Mouse (Mus musculus): Measurements from ENCODE around the gene Gys1. TPM values are rescaled to one million over a fixed set of nuclear protein-coding genes. Genes with fewer than 3 reads are reported as not detected.
"Not testable (repeated sequence)": the region's sequence is repeated elsewhere in the genome, so short reads cannot be mapped to it uniquely, and the experiment has no call there.

Gys1 gene
- 90.6 and 112 TPM in 2 replicates for polyA plus RNA-seq (2012; ENCODE audit: insufficient read depth, insufficient read length, missing spikeins)

DNA sequence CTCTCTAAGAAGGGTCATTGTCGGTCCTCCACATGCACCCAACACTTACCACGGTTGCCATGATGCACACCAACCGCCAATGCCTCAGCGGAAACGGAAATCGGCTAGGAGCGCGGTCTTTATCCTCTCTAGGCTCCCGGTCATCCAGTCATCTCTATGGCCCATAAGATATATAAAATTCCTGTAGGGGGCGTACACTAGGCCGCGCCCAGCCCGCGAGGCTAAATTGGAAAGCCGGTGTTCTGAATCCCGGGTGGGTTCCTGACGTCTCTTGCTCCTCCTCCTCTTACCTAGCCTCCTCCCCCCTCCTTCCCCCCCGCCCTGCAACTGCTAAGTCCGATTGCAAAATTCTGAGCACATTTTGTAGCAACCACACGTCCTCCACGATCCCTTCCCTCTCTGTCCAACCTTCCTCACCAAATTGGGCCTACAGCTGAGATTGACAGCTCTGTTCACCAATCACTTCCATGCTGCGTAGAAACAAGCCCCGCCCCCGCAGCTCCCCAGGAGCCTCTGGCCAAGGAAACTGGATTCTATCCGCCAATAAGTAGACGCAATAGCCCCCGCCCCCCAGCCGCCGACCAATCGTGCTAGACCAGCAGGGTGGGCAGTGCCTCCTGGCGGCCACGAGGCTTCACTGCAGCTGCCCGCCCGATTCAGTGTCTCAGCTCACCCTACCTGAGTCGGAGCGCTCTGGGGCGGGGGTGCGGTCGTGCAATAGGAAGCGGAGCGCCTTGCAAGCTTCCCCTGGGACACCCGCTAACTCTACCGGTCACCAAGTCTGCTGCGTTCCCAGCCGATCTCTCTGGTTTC, at the start of gene Gys1:
Gene Gys1, plus strand, starts transcription at position 642 of the 813 bp plus-strand sequence.
- H3K4me1 ChIP-seq (ENCODE audit: control insufficient read depth, insufficient read depth, insufficient read length, low read length), result peaks cover 14% of the 10 kb centered on the region
- peak within 1 kb of the TSS; percentile 78 for H3K4me3 ChIP-seq (ENCODE audit: insufficient read depth, low read depth, low read length)
- peak within 1 kb of the TSS; percentile 95 for H3K27ac ChIP-seq (replicated peaks; ENCODE audit: low read depth, low read length)

DNA sequence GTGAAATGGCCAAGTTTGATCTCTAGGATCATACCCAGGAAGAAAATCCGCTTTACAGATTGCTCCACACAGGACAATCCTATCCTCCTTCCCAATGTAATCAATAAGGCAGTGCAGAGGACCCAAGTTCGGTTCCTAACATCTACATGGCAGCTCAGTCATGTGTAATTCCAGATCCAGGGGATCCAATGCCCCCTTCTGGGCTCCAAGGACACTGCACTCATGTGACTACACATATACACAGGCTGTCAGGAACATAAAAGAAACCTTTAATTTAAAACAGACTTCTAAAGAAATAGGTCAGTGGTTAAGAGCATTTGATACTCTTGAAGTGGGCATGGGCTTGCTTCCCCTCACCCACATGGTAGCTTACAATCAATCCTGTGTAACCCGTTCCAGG, 48.6 kb upstream of the Gys1 start:
- Histone ChIP-seq H3K4me1 (ENCODE audit: control insufficient read depth, insufficient read depth, insufficient read length, low read length) (no peaks in the 10 kb centered on the region), H3K4me3 (ENCODE audit: insufficient read depth, low read depth, low read length) (no peak overlapping the region), H3K27ac (replicated peaks; ENCODE audit: low read depth, low read length) (no peak overlapping the region)

DNA sequence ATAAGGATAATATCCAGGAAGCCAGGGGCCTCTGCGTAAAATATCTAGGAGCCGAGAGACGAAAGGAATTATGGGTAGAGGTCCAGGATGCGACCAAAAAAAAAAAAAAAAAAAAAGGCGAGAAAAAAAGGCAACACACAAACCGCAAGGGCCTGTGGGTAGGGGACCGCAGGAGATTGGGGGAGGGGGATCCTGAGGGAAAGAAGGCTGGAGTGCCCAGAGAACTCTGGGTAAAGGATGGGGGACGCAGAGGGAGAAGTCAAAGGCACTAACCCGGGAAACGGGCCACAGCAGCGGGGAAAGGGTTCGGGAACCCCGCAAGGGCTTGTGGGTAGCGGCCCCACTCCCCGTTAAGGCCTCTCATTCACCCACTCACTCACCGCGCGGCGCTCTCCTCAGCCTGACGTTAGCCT, 39.5 kb upstream of the Gys1 start:
- Histone ChIP-seq H3K4me1 (ENCODE audit: control insufficient read depth, insufficient read depth, insufficient read length, low read length) (peaks cover 8% of the 10 kb centered on the region; the same call in 1 of the 2 replicates), H3K4me3 (ENCODE audit: insufficient read depth, low read depth, low read length) (peak overlapping the region; percentile 72), H3K27ac (replicated peaks; ENCODE audit: low read depth, low read length) (peak overlapping the region; percentile 48)

DNA sequence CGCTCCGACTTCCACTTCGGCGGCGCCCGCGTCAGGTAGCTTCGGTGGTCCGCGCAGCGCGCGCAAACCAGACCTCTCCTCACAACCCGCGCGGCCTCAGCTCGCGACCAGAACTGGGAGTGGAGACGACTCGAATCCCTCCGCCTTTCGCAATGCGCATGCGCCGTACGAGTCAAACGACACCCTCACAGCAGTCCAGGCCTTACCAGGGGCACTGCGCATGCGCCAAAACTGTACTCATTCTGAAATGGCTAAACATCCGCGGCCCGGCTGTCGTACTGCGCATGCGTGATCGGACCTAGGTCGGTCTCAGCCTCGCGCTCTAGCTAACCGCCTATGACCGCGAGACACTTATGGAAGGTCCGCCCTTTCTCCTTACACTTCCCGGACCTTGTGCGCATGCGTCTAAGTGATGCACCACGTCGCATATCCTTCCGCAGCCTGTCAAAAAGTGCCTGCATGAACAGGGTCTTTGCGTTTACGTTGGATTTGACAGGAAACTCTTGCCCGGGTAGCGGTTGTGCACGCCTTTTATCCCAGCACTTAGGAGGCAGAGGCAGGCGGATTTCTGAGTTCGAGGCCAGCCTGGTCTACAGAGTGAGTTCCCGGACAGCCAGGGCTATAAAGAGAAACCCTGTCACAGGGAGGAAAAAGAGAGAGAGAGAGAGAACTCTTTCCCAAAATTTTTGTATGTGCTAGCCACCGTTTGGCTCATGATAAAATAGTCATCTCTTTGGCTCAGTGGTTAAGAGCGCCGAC, 38.9 kb upstream of the Gys1 start, which contains the start of gene Snrnp70:
Gene Snrnp70, minus strand, starts transcription at position 165 of the 759 bp plus-strand sequence.
- Histone ChIP-seq H3K27ac (replicated peaks; ENCODE audit: low read depth, low read length) (peak within 1 kb of the TSS; percentile 48), H3K4me1 (ENCODE audit: control insufficient read depth, insufficient read depth, insufficient read length, low read length) (peaks cover 8% of the 10 kb centered on the region; the same call in 1 of the 2 replicates), H3K4me3 (ENCODE audit: insufficient read depth, low read depth, low read length) (peak within 1 kb of the TSS; percentile 72)

DNA sequence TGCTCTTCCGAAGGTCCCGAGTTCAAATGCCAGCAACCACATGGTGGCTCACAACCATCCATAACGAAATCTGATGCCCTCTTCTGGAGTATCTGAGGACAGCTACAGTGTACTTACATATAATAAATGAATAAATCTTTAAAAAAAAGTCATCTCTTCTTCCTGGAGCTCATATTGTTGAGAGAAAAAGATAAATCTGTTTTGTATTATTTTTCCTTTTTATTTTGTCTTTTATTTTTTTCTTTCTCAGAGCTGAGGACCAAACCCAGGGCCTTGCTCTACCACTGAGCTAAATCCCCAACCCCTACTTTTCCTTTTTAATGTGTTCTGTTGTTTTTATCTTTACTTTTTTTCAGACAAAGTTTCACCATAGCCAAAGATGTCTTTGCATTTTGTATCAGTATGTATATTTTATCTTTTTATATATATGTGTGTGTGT, 38.3 kb upstream of the Gys1 start:
- H3K4me1 ChIP-seq (ENCODE audit: control insufficient read depth, insufficient read depth, insufficient read length, low read length), result not testable (repeated sequence)
- H3K27ac ChIP-seq (replicated peaks; ENCODE audit: low read depth, low read length), result peak overlapping the region; percentile 48; the same call in 1 of the 2 replicates
- peak overlapping the region; percentile 61 for H3K4me3 ChIP-seq (ENCODE audit: insufficient read depth, low read depth, low read length)

DNA sequence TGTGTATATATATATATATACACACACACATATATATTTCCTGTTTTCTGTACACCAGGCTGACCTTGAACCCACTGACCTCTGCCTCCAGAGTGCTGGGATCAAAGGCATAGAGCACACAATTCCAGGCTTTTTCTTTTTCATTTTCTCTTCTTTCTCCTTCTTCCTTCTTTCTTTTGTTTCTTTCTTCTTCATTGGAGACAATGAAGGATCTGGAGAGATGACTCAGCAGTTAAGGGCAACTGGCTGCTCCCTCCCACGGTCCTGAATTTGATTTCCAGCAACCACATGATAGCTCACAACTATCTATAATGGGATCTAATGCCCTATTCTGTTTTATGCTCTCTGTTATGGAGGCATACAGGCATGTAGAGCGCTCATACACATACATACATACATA, 37.9 kb upstream of the Gys1 start:
- H3K4me1 ChIP-seq (ENCODE audit: control insufficient read depth, insufficient read depth, insufficient read length, low read length), result peaks cover 8% of the 10 kb centered on the region; the same call in 1 of the 2 replicates
- no peak overlapping the region for H3K27ac ChIP-seq (replicated peaks; ENCODE audit: low read depth, low read length)

DNA sequence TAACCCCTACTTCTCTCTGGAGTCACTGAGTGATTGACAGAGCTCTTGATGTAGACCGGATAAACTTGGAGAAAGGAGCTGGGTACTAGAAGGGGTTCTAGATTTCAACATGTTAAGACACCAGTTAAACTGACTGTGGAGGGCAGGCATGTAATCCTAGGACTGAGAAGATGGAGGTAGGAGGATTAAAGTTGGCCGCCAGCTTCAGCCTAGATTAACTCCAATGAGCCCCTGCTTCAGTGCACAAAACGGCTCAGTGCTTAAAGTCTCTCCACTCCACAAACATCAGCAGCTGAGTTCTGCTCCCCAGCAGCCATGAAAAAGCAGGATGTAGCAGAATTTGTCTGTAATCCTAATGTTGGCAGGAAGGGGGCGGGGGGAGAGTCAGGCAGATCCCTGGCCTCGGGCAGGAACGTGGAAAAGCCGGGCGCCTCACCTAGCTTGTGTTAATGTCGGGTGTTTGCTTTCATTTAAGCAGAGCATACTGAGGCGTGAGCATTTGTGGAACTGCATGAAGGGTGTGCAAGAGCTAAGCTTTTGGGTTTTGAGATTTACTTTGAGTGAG, 33.0 kb upstream of the Gys1 start:
- no peak overlapping the region for H3K27ac ChIP-seq (replicated peaks; ENCODE audit: low read depth, low read length)
- H3K4me1 ChIP-seq (ENCODE audit: control insufficient read depth, insufficient read depth, insufficient read length, low read length), result no peaks in the 10 kb centered on the region
- no peak overlapping the region for H3K4me3 ChIP-seq (ENCODE audit: insufficient read depth, low read depth, low read length)

More for the DNA sequence above, 37.9 kb upstream of the Gys1 start:
- no peak overlapping the region for H3K4me3 ChIP-seq (ENCODE audit: insufficient read depth, low read depth, low read length)

DNA sequence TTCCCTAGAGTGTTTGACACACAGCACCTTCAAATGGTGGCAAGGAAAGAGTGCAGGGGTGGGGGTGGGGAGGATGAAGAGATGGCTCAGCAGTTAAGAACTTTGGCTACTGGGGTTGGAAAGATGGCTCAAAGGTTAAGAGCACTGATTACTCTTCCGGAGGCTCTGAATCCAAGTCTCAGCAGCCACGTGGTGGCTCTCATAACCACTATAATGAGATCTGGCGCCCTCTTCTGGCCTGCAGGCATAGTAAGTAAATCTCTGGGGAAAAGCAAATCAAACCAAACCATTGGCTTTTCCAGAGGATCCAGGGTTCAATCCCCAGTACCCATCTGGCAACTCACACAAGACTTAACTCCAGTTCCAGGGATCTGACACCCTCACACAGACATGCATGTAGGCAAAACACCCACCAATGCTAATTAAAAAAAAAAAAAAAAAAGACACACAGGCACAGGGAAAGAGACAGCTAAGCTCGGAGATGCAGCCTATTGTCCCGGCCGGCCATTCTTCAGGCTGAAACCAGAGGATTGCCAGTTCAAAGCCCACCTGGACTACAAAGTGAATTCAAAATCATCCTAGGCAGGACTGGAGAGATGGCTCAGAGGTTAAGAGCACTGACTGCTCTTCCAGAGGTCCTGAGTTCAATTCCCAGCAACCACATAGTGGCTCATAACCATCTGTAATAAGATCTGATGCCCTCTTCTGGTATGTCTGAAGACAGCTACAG, 30.9 kb upstream of the Gys1 start:
- H3K4me1 ChIP-seq (ENCODE audit: control insufficient read depth, insufficient read depth, insufficient read length, low read length), result no peaks in the 10 kb centered on the region; the same call in 1 of the 2 replicates
- no peak overlapping the region for H3K4me3 ChIP-seq (ENCODE audit: insufficient read depth, low read depth, low read length)
- H3K27ac ChIP-seq (replicated peaks; ENCODE audit: low read depth, low read length), result no peak overlapping the region

DNA sequence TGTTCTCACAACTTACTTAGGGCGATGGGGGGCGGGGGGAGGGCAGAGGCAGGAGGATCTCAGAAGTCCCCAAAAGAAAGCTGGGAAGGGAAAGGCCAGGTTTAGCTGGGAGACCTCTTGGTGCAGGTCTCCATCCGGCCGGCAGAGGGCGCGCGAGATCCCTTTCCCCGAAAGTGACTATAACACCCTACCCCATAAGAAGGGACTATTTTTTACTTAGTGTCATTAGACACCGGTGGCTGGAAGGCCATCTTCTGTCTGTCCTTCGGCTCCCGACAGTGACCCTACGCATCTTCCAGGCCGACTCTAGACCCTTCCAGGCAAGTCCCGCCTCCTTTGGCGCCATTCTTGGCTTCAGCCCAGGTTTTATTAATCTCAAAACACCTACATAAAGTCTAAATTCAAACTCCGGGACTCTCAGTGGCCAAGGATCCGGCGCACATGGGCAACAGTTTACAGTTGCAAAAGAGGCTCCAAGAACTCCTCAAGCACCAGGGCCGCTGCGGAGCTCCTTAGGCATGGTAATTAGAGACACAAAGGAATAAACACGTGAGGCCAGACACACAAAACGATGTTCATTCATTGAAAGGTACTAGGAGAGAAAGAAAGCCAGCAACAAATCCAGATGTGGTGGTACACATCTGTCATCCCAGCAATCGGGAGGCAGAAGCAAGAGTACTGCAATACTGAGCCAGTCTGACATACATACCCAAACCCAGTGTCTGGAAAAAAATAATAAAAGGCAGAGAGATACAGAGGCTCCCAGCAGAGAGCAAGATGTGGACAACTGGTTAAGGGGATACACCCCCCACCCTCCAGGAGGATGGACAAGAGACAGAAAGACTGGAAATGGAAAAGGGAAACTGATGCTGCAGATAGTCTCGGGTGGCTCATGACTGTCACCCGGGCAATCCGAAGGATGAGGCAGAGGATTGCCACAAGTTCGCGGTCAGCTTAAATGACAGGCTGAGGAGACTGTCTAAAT, 29.3 kb upstream of the Gys1 start, which contains the start of gene Kcna7:
Gene Kcna7, plus strand, starts transcription at position 563 of the 985 bp plus-strand sequence.
- H3K4me3 ChIP-seq (ENCODE audit: insufficient read depth, low read depth, low read length), result peak within 1 kb of the TSS; percentile 68
- no peaks in the 10 kb centered on the region; the same call in 1 of the 2 replicates for H3K4me1 ChIP-seq (ENCODE audit: control insufficient read depth, insufficient read depth, insufficient read length, low read length)
- H3K27ac ChIP-seq (replicated peaks; ENCODE audit: low read depth, low read length), result no peak within 1 kb of the TSS

DNA sequence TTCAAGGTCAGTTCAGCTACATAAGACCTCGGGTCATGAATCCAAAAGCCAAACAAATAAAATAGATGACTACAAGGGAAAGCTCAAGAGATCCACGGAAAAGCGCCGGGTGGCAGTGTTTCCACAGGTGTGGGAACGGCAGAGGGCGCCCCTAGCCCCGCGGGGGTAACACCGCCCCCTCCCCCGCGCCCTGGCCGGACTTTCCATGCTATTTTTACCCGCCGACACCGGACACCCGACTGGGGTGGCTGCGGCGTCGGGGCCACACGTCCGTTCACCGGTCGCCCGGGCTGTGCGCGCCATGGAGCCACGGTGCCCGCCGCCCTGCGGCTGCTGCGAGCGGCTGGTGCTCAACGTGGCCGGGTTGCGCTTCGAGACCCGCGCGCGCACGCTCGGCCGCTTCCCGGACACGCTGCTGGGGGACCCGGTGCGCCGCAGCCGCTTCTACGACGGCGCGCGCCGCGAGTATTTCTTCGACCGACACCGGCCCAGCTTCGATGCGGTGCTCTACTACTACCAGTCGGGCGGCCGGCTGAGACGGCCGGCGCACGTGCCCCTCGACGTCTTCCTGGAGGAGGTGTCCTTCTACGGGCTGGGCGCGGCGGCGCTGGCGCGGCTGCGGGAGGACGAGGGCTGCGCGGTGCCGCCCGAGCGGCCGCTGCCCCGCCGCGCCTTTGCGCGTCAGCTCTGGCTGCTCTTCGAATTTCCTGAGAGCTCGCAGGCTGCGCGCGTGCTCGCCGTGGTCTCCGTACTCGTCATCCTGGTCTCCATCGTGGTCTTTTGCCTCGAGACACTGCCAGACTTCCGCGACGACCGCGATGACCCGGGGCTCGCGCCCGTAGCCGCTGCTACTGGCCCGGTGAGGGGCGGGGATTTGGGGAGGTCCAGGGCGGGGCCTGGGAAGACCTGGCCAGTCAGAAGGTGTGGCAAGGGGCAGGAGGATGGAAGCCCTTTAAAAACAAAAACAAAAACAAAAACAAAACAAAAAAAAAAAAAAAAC, 28.2 kb upstream of the Gys1 start:
- Histone ChIP-seq H3K4me3 (ENCODE audit: insufficient read depth, low read depth, low read length) (peak overlapping the region; percentile 68), H3K4me1 (ENCODE audit: control insufficient read depth, insufficient read depth, insufficient read length, low read length) (no peaks in the 10 kb centered on the region; the same call in 1 of the 2 replicates), H3K27ac (replicated peaks; ENCODE audit: low read depth, low read length) (no peak overlapping the region)

DNA sequence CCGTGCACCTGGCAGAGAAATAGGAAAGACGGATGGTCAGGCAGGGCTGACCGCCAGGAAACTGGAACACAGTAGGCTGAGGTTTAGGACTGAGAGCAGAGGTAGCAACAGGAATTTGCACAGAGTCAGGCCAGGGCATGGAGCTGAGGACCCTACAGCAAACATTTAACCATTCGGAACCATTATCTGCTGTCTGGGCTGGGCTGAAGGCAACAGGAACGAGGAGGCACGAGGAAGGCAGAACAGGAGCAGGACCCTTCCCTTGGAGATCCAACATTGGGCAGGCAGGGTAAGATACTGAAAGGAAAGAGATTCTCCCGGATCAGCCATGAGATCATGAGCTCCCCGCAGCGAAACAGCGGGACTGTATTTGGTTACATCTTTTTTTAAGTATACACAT, 26.8 kb upstream of the Gys1 start:
- Histone ChIP-seq H3K27ac (replicated peaks; ENCODE audit: low read depth, low read length) (no peak overlapping the region), H3K4me1 (ENCODE audit: control insufficient read depth, insufficient read depth, insufficient read length, low read length) (no peaks in the 10 kb centered on the region; the same call in 1 of the 2 replicates), H3K4me3 (ENCODE audit: insufficient read depth, low read depth, low read length) (no peak overlapping the region)

DNA sequence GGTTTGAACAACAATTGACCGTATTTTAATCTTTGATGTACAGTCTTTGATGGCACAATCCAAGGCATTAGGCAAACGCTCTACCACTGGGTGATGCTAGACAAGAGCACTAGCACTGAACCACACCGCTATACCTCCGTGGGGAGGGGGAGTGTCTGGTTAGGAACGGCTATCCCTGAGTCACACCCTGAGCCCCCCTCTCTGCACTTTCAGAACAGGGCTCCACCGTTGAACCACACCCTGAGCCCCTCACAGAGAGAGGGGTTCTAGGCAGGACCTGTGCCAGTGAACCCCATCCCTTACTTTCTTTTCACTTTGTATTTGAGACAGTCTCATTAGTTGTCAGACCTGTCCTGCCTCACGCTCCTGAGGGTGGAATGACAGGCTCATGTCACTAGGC, 26.3 kb upstream of the Gys1 start:
- Histone ChIP-seq H3K4me1 (ENCODE audit: control insufficient read depth, insufficient read depth, insufficient read length, low read length) (no peaks in the 10 kb centered on the region; the same call in 1 of the 2 replicates), H3K4me3 (ENCODE audit: insufficient read depth, low read depth, low read length) (no peak overlapping the region), H3K27ac (replicated peaks; ENCODE audit: low read depth, low read length) (no peak overlapping the region)
